Mouse (Mus musculus): Measurements from ENCODE around the gene Nrp1.

The Nrp1 gene

GRCm38 (mm10) chr8:128419984-128420383 is 61.6 kb downstream of the Nrp1 start:
- no peak for DNase-seq (ENCODE audit: low read depth, low spot score)

- DNase-seq (ENCODE audit: low read depth, low spot score): no peak
Observed at GRCm38 (mm10) chr8:128420402-128420801, 62.0 kb downstream of the Nrp1 start.

- DNase-seq (ENCODE audit: low read depth, low spot score): no peak
Observed at GRCm38 (mm10) chr8:128423813-128424212, 65.4 kb downstream of the Nrp1 start.

- no peak for DNase-seq (ENCODE audit: low read depth, low spot score)
Observed at GRCm38 (mm10) chr8:128424626-128425333, 66.4 kb downstream of the Nrp1 start.

GRCm38 (mm10) chr8:128427071-128427470 is 68.7 kb downstream of the Nrp1 start:
- no peak for DNase-seq (ENCODE audit: low read depth, low spot score)

GRCm38 (mm10) chr8:128428971-128429370 is 70.6 kb downstream of the Nrp1 start:
- no peak for DNase-seq (ENCODE audit: low read depth, low spot score)

GRCm38 (mm10) chr8:128431082-128431481 is 72.7 kb downstream of the Nrp1 start:
- DNase-seq (ENCODE audit: low read depth, low spot score): no peak

GRCm38 (mm10) chr8:128435749-128436148 is 77.3 kb downstream of the Nrp1 start:
- no peak for DNase-seq (ENCODE audit: low read depth, low spot score)

- no peak for DNase-seq (ENCODE audit: low read depth, low spot score)
Observed at GRCm38 (mm10) chr8:128437156-128437825, 78.9 kb downstream of the Nrp1 start.

- DNase-seq (ENCODE audit: low read depth, low spot score): no peak
Observed at GRCm38 (mm10) chr8:128441407-128441806, 83.0 kb downstream of the Nrp1 start.

- DNase-seq (ENCODE audit: low read depth, low spot score): no peak
Observed at GRCm38 (mm10) chr8:128445596-128445995, 87.2 kb downstream of the Nrp1 start.

GRCm38 (mm10) chr8:128446636-128447035 is 88.2 kb downstream of the Nrp1 start:
- no peak for DNase-seq (ENCODE audit: low read depth, low spot score)

- DNase-seq (ENCODE audit: low read depth, low spot score): no peak
Observed at GRCm38 (mm10) chr8:128447320-128447719, 88.9 kb downstream of the Nrp1 start.

GRCm38 (mm10) chr8:128450390-128451032 is 92.1 kb downstream of the Nrp1 start:
- DNase-seq (ENCODE audit: low read depth, low spot score): no peak

- DNase-seq (ENCODE audit: low read depth, low spot score): no peak
Observed at GRCm38 (mm10) chr8:128451121-128451520, 92.7 kb downstream of the Nrp1 start.

GRCm38 (mm10) chr8:128453471-128453870 is 95.1 kb downstream of the Nrp1 start:
- DNase-seq (ENCODE audit: low read depth, low spot score): no peak

GRCm38 (mm10) chr8:128454026-128454425 is 95.6 kb downstream of the Nrp1 start:
- DNase-seq (ENCODE audit: low read depth, low spot score): no peak

- DNase-seq (ENCODE audit: low read depth, low spot score): no peak
Observed at GRCm38 (mm10) chr8:128457277-128457676, 98.9 kb downstream of the Nrp1 start.

GRCm38 (mm10) chr8:128459704-128460103 is 101.3 kb downstream of the Nrp1 start:
- no peak for DNase-seq (ENCODE audit: low read depth, low spot score)

- no peak for DNase-seq (ENCODE audit: low read depth, low spot score)
Observed at GRCm38 (mm10) chr8:128461716-128462115, 103.3 kb downstream of the Nrp1 start.

- no peak for DNase-seq (ENCODE audit: low read depth, low spot score)
Observed at GRCm38 (mm10) chr8:128463162-128463561, 104.8 kb downstream of the Nrp1 start.

GRCm38 (mm10) chr8:128464056-128464623 is 105.7 kb downstream of the Nrp1 start:
- DNase-seq (ENCODE audit: low read depth, low spot score): no peak
